Mouse (Mus musculus): ENCODE results near the gene Cks1b. TPM values are rescaled to one million over a fixed set of nuclear protein-coding genes. Genes with fewer than 3 reads are reported as not detected.

Cks1b gene
- total and polyA plus RNA-seq, 2 experiments from 2014 or later, result 43.6 to 103 TPM

GRCm38 (mm10) chr3:89425876-89426275, 7.7 kb upstream of the Cks1b start:
- Histone ChIP-seq H3K4me3 (ENCODE audit: low read length) (no peak overlapping the region), H3K9me3 (ENCODE audit: low read length) (no peaks in the 10 kb centered on the region)

GRCm38 (mm10) chr3:89425141-89425525, 7.0 kb upstream of the Cks1b start:
- Histone ChIP-seq H3K27ac (no peak overlapping the region), H3K36me3 (ENCODE audit: insufficient read depth, low read length) (0 out of 2 replicates have a peak, but pooled peaks cover 8% of the 10 kb centered on the region), H3K9ac (replicated peaks; ENCODE audit: low read length) (no peak overlapping the region), H3K4me3 (ENCODE audit: low read length) (no peak overlapping the region), H3K9me3 (ENCODE audit: low read length) (no peaks in the 10 kb centered on the region), H3K4me1 (ENCODE audit: insufficient read depth, low read length) (peaks cover 7% of the 10 kb centered on the region), H3K4me2 (ENCODE audit: low read depth, low read length) (no peak overlapping the region), H3K27me3 (ENCODE audit: insufficient read depth, low read length) (no peaks in the 10 kb centered on the region)
- no peak for ATAC-seq
- no peak for TF ChIP-seq CTCF (IDR thresholded peaks at IDR 0.05; ENCODE audit: low read depth)
- no peak for DNase-seq (ENCODE audit: low spot score)
- WGBS, result 89% methylated on average over 5 of the region's 5 CpGs

More at GRCm38 (mm10) chr3:89425876-89426275, 7.7 kb upstream of the Cks1b start:
- DNase-seq (ENCODE audit: low spot score) (no peak), ATAC-seq (no peak)
- peaks cover 8% of the 10 kb centered on the region for H3K4me1 ChIP-seq (ENCODE audit: insufficient read depth, low read length)
- H3K36me3 ChIP-seq (ENCODE audit: insufficient read depth, low read length), result 0 out of 2 replicates have a peak, but pooled peaks cover 8% of the 10 kb centered on the region
- no peak for TF ChIP-seq CTCF (IDR thresholded peaks at IDR 0.05; ENCODE audit: low read depth)
- no peak overlapping the region for H3K4me2 ChIP-seq (ENCODE audit: low read depth, low read length)
- H3K27me3 ChIP-seq (ENCODE audit: insufficient read depth, low read length), result no peaks in the 10 kb centered on the region
- no peak overlapping the region for H3K9ac ChIP-seq (replicated peaks; ENCODE audit: low read length)
- no peak overlapping the region for H3K27ac ChIP-seq
- 92% methylated on average over 4 of the region's 4 CpGs for WGBS

GRCm38 (mm10) chr3:89424416-89425140, 6.4 kb upstream of the Cks1b start:
- Histone ChIP-seq H3K27ac (no peak overlapping the region), H3K9me3 (ENCODE audit: low read length) (no peaks in the 10 kb centered on the region), H3K9ac (replicated peaks; ENCODE audit: low read length) (no peak overlapping the region), H3K4me1 (ENCODE audit: insufficient read depth, low read length) (peaks cover 7% of the 10 kb centered on the region), H3K27me3 (ENCODE audit: insufficient read depth, low read length) (no peaks in the 10 kb centered on the region), H3K36me3 (ENCODE audit: insufficient read depth, low read length) (0 out of 2 replicates have a peak, but pooled peaks cover 8% of the 10 kb centered on the region), H3K4me2 (ENCODE audit: low read depth, low read length) (no peak overlapping the region), H3K4me3 (ENCODE audit: low read length) (no peak overlapping the region)
- 97% methylated on average over 5 of the region's 5 CpGs for WGBS
- TF ChIP-seq CTCF (IDR thresholded peaks at IDR 0.05; ENCODE audit: low read depth), result no peak
- DNase-seq (ENCODE audit: low spot score) (no peak), ATAC-seq (no peak)

GRCm38 (mm10) chr3:89422556-89423205, 4.5 kb upstream of the Cks1b start:
- Histone ChIP-seq H3K9ac (replicated peaks; ENCODE audit: low read length) (no peak overlapping the region), H3K4me2 (ENCODE audit: low read depth, low read length) (peak overlapping the region; percentile 65), H3K4me1 (ENCODE audit: insufficient read depth, low read length) (peaks cover 7% of the 10 kb centered on the region)

GRCm38 (mm10) chr3:89421810-89422473, 3.8 kb upstream of the Cks1b start:
- ATAC-seq (no peak), DNase-seq (ENCODE audit: low spot score) (peak; percentile 40)
- Histone ChIP-seq H3K4me3 (ENCODE audit: low read length) (peak overlapping the region; percentile 38), H3K9ac (replicated peaks; ENCODE audit: low read length) (peak overlapping the region; percentile 54), H3K4me2 (ENCODE audit: low read depth, low read length) (peak overlapping the region; percentile 65), H3K36me3 (ENCODE audit: insufficient read depth, low read length) (0 out of 2 replicates have a peak, but pooled peaks cover 3% of the 10 kb centered on the region), H3K27ac (peak overlapping the region; percentile 54; the same call in 1 of the 2 replicates), H3K9me3 (ENCODE audit: low read length) (no peaks in the 10 kb centered on the region), H3K4me1 (ENCODE audit: insufficient read depth, low read length) (peaks cover 14% of the 10 kb centered on the region), H3K27me3 (ENCODE audit: insufficient read depth, low read length) (no peaks in the 10 kb centered on the region)
- TF ChIP-seq CTCF (IDR thresholded peaks at IDR 0.05; ENCODE audit: low read depth), result no peak
- 6% methylated on average over 21 of the region's 22 CpGs for WGBS

More at GRCm38 (mm10) chr3:89422556-89423205, 4.5 kb upstream of the Cks1b start:
- H3K9me3 ChIP-seq (ENCODE audit: low read length), result no peaks in the 10 kb centered on the region
- 0 out of 2 replicates have a peak, but pooled peaks cover 8% of the 10 kb centered on the region for H3K36me3 ChIP-seq (ENCODE audit: insufficient read depth, low read length)
- TF ChIP-seq CTCF (IDR thresholded peaks at IDR 0.05; ENCODE audit: low read depth), result no peak
- H3K4me3 ChIP-seq (ENCODE audit: low read length), result peak overlapping the region; percentile 38
- DNase-seq (ENCODE audit: low spot score) (no peak), ATAC-seq (no peak)
- H3K27ac ChIP-seq, result no peak overlapping the region
- H3K27me3 ChIP-seq (ENCODE audit: insufficient read depth, low read length), result no peaks in the 10 kb centered on the region
- WGBS, result 72% methylated on average over 6 of the region's 6 CpGs

- Histone ChIP-seq H3K9ac (replicated peaks; ENCODE audit: low read length) (peak overlapping the region; percentile 54), H3K4me1 (ENCODE audit: insufficient read depth, low read length) (peaks cover 14% of the 10 kb centered on the region), H3K9me3 (ENCODE audit: low read length) (no peaks in the 10 kb centered on the region), H3K36me3 (ENCODE audit: insufficient read depth, low read length) (no peaks in the 10 kb centered on the region), H3K27me3 (ENCODE audit: insufficient read depth, low read length) (no peaks in the 10 kb centered on the region), H3K4me3 (ENCODE audit: low read length) (peak overlapping the region; percentile 38), H3K4me2 (ENCODE audit: low read depth, low read length) (peak overlapping the region; percentile 65), H3K27ac (peak overlapping the region; percentile 54; the same call in 1 of the 2 replicates)
- DNase-seq (ENCODE audit: low spot score) (peak; percentile 84), ATAC-seq (peak; percentile 67)
- no peak for TF ChIP-seq CTCF (IDR thresholded peaks at IDR 0.05; ENCODE audit: low read depth)
- WGBS, result 5% methylated on average over 11 of the region's 11 CpGs
Measured at GRCm38 (mm10) chr3:89421002-89421774, 3.0 kb upstream of the Cks1b start.
